Mouse (Mus musculus): ENCODE results near the gene Sun3. TPM values are rescaled to one million over a fixed set of nuclear protein-coding genes. Genes with fewer than 3 reads are reported as not detected.

Sun3 gene
- polyA plus RNA-seq (2015; fragmentation: Nextera tagmentation; extraction: Ambion mirVana): not detected in 2 replicates

- WGBS: 2% methylated on average over 18 of the region's 18 CpGs
- Histone ChIP-seq H3K9ac (replicated peaks) (peak within 1 kb of the TSS; percentile 42), H3K27ac (no peak within 1 kb of the TSS), H3K4me1 (replicated peaks) (peaks cover 6% of the 10 kb centered on the region; the same call in 1 of the 2 replicates), H3K4me2 (replicated peaks) (peak within 1 kb of the TSS; percentile 91), H3K27me3 (peaks cover 25% of the 10 kb centered on the region), H3K9me3 (no peaks in the 10 kb centered on the region), H3K4me3 (replicated peaks) (peak within 1 kb of the TSS; percentile 53), H3K36me3 (no peaks in the 10 kb centered on the region)
- peak; percentile 88 for ATAC-seq
These were observed at the start of gene Sun3 for GRCm38 (mm10) chr11:9048703-9049060. Gene Sun3 (minus strand): TSS chr11:9048991.

GRCm38 (mm10) chr11:9076444-9076843 lies 27.7 kb upstream of the Sun3 start:
- Histone ChIP-seq H3K36me3 (no peaks in the 10 kb centered on the region), H3K27me3 (no peaks in the 10 kb centered on the region), H3K9ac (replicated peaks) (no peak overlapping the region), H3K4me3 (replicated peaks) (no peak overlapping the region), H3K27ac (no peak overlapping the region), H3K9me3 (no peaks in the 10 kb centered on the region), H3K4me1 (replicated peaks) (no peaks in the 10 kb centered on the region), H3K4me2 (replicated peaks) (no peak overlapping the region)
- ATAC-seq: no peak
- WGBS: 90% methylated on average over 3 of the region's 3 CpGs

GRCm38 (mm10) chr11:9060484-9060883 lies 11.7 kb upstream of the Sun3 start:
- Histone ChIP-seq H3K4me2 (replicated peaks) (no peak overlapping the region), H3K27me3 (no peaks in the 10 kb centered on the region), H3K4me3 (replicated peaks) (no peak overlapping the region), H3K27ac (no peak overlapping the region), H3K9ac (replicated peaks) (no peak overlapping the region), H3K36me3 (no peaks in the 10 kb centered on the region), H3K4me1 (replicated peaks) (no peaks in the 10 kb centered on the region), H3K9me3 (no peaks in the 10 kb centered on the region)
- 76% methylated on average over 5 of the region's 5 CpGs for WGBS
- ATAC-seq: no peak

- Histone ChIP-seq H3K4me1 (replicated peaks) (no peaks in the 10 kb centered on the region), H3K27ac (no peak overlapping the region), H3K36me3 (no peaks in the 10 kb centered on the region), H3K9me3 (no peaks in the 10 kb centered on the region), H3K27me3 (no peaks in the 10 kb centered on the region), H3K4me2 (replicated peaks) (no peak overlapping the region), H3K9ac (replicated peaks) (no peak overlapping the region), H3K4me3 (replicated peaks) (no peak overlapping the region)
- ATAC-seq: no peak
- WGBS: 82% methylated on average over 1 of the region's 1 CpGs
These were observed 11.2 kb upstream of the Sun3 start for GRCm38 (mm10) chr11:9060029-9060428.

DNA sequence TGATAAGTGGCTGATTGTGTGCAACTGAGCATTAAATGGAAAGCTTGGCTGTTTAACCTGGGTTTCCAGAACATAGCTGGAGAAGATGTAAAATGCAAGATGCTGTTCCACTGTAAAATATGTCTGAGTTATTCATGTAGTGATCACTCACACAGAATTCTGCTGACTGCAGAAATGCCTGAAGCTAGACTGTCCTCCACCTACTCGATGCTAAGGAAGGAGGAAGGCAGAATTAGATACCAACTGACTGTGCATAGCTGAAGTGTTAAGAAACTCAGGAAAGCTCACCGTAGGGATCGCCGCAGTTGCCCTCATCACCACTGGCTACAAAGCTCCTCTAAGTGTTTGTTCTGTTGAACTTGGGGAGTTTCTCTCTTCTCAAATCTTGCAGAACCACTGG lies 8.9 kb upstream of the Sun3 start:
- no peaks in the 10 kb centered on the region for H3K36me3 ChIP-seq
- no peak overlapping the region for H3K9ac ChIP-seq (replicated peaks)
- no peak overlapping the region for H3K27ac ChIP-seq
- H3K4me2 ChIP-seq (replicated peaks): no peak overlapping the region
- ATAC-seq: no peak
- H3K9me3 ChIP-seq: no peaks in the 10 kb centered on the region
- no peaks in the 10 kb centered on the region for H3K27me3 ChIP-seq
- no peak overlapping the region for H3K4me3 ChIP-seq (replicated peaks)
- no peaks in the 10 kb centered on the region for H3K4me1 ChIP-seq (replicated peaks)
- WGBS: 94% methylated on average over 4 of the region's 4 CpGs

GRCm38 (mm10) chr11:9056937-9057336 lies 8.1 kb upstream of the Sun3 start:
- peaks cover under 1% of the 10 kb centered on the region; the same call in 1 of the 2 replicates for H3K27me3 ChIP-seq
- H3K4me2 ChIP-seq (replicated peaks): no peak overlapping the region
- no peaks in the 10 kb centered on the region for H3K4me1 ChIP-seq (replicated peaks)
- no peak for ATAC-seq
- H3K36me3 ChIP-seq: no peaks in the 10 kb centered on the region
- no peaks in the 10 kb centered on the region for H3K9me3 ChIP-seq
- H3K9ac ChIP-seq (replicated peaks): no peak overlapping the region
- H3K27ac ChIP-seq: no peak overlapping the region
- H3K4me3 ChIP-seq (replicated peaks): no peak overlapping the region
- 86% methylated on average over 2 of the region's 2 CpGs for WGBS

- no peaks in the 10 kb centered on the region for H3K9me3 ChIP-seq
- no peak overlapping the region for H3K4me3 ChIP-seq (replicated peaks)
- no peak overlapping the region for H3K27ac ChIP-seq
- ATAC-seq: no peak
- no peaks in the 10 kb centered on the region for H3K36me3 ChIP-seq
- H3K4me1 ChIP-seq (replicated peaks): peaks cover 6% of the 10 kb centered on the region; the same call in 1 of the 2 replicates
- H3K4me2 ChIP-seq (replicated peaks): no peak overlapping the region
- H3K27me3 ChIP-seq: peaks cover 25% of the 10 kb centered on the region
- H3K9ac ChIP-seq (replicated peaks): no peak overlapping the region
- 84% methylated on average over 2 of the region's 2 CpGs for WGBS
These were observed 3.1 kb upstream of the Sun3 start for GRCm38 (mm10) chr11:9051895-9052294.

DNA sequence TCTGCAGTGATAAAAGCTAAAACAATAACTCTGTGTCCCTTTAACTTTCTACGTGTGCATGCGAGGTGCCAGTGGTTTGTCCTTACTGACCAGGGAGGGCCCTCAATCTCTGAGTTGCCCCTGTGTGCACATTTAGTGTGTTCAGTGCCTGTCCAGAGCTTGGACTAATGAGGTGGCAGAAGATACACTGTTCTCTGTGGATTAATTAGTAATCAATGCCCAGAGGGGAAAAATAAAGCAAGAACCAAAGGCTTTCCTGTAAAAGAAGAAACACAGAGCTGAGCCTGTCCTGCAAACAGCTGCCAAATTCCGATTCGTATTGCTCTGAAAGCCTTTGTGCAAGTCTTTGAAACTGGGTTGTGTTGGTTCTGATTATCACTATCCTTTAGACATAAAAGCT lies 1.4 kb upstream of the Sun3 start:
- H3K9me3 ChIP-seq: no peaks in the 10 kb centered on the region
- peaks cover 25% of the 10 kb centered on the region for H3K27me3 ChIP-seq
- no peak overlapping the region for H3K4me2 ChIP-seq (replicated peaks)
- no peak overlapping the region for H3K9ac ChIP-seq (replicated peaks)
- no peak overlapping the region for H3K27ac ChIP-seq
- no peak overlapping the region for H3K4me3 ChIP-seq (replicated peaks)
- no peak for ATAC-seq
- H3K36me3 ChIP-seq: no peaks in the 10 kb centered on the region
- peaks cover 6% of the 10 kb centered on the region; the same call in 1 of the 2 replicates for H3K4me1 ChIP-seq (replicated peaks)
- WGBS: 78% methylated on average over 4 of the region's 4 CpGs

GRCm38 (mm10) chr11:9048011-9048702 lies 634 bp downstream of the Sun3 start, which contains the start of gene Gm11992:
Gene Gm11992 (plus strand): TSS chr11:9048594.
- Histone ChIP-seq H3K9me3 (no peaks in the 10 kb centered on the region), H3K4me2 (replicated peaks) (peak within 1 kb of the TSS; percentile 91), H3K27ac (no peak within 1 kb of the TSS), H3K4me1 (replicated peaks) (peaks cover 6% of the 10 kb centered on the region; the same call in 1 of the 2 replicates), H3K27me3 (peaks cover 25% of the 10 kb centered on the region), H3K4me3 (replicated peaks) (peak within 1 kb of the TSS; percentile 53), H3K36me3 (no peaks in the 10 kb centered on the region), H3K9ac (replicated peaks) (peak within 1 kb of the TSS; percentile 42)
- 4% methylated on average over 21 of the region's 21 CpGs for WGBS
- peak; percentile 100 for ATAC-seq

GRCm38 (mm10) chr11:9047044-9047443 lies 1.7 kb downstream of the Sun3 start:
- no peak for ATAC-seq
- Histone ChIP-seq H3K4me1 (replicated peaks) (peaks cover 6% of the 10 kb centered on the region; the same call in 1 of the 2 replicates), H3K4me3 (replicated peaks) (no peak overlapping the region), H3K27ac (no peak overlapping the region), H3K27me3 (peaks cover 25% of the 10 kb centered on the region), H3K9me3 (no peaks in the 10 kb centered on the region), H3K4me2 (replicated peaks) (no peak overlapping the region), H3K36me3 (no peaks in the 10 kb centered on the region), H3K9ac (replicated peaks) (no peak overlapping the region)
- WGBS: 81% methylated on average over 5 of the region's 5 CpGs

DNA sequence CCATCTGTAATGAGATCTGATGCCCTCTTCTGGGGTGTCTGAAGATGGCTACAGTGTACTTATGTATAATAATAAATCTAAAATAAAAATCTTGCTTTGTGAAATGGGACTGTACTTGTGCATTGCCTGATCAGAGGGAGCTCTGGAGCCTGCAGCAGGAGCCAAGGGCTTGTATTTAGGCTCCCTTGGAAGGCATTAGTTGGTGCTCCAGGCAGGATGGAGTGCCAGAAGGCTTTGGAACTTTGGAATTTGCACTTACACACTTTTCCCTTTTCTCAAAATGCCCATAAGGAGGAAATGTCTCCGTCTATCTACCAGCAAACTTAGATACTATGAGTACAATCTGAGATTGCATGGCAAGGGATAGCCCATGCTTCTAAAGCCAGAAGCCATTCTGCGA lies 2.2 kb downstream of the Sun3 start:
- 94% methylated on average over 2 of the region's 2 CpGs for WGBS
- peaks cover 21% of the 10 kb centered on the region for H3K27me3 ChIP-seq

DNA sequence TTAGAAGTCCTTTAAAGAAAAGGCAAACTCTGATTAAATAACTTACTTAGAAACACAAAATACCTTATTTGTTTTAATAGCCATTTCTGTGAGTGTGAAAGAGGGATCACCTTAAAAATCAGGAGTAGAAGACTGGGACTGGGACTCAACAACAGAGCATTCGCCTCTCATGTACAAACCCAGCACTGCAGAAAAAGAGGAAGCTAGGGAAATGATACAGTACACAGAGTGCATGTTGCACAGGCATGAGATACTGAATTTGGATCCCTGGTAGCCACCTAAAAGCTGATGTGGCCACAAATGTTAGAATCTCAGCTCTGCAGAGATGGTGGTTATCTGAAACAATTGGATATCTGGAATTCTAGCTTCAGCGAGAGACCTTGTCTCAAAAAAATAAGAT lies 17.3 kb downstream of the Sun3 start:
- WGBS: 94% methylated on average over 2 of the region's 2 CpGs
- Histone ChIP-seq H3K9me3 (no peaks in the 10 kb centered on the region), H3K4me3 (replicated peaks) (no peak overlapping the region), H3K36me3 (no peaks in the 10 kb centered on the region), H3K9ac (replicated peaks) (no peak overlapping the region), H3K4me1 (replicated peaks) (no peaks in the 10 kb centered on the region), H3K27me3 (no peaks in the 10 kb centered on the region), H3K27ac (no peak overlapping the region), H3K4me2 (replicated peaks) (no peak overlapping the region)
- no peak for ATAC-seq

More for the DNA sequence above, 2.2 kb downstream of the Sun3 start:
- Histone ChIP-seq H3K4me1 (replicated peaks) (peaks cover 6% of the 10 kb centered on the region; the same call in 1 of the 2 replicates), H3K9ac (replicated peaks) (no peak overlapping the region), H3K9me3 (no peaks in the 10 kb centered on the region), H3K4me2 (replicated peaks) (no peak overlapping the region), H3K27ac (no peak overlapping the region), H3K4me3 (replicated peaks) (no peak overlapping the region), H3K36me3 (no peaks in the 10 kb centered on the region)
- no peak for ATAC-seq

- WGBS: 77% methylated on average over 3 of the region's 3 CpGs
- no peak for ATAC-seq
These were observed 23.6 kb downstream of the Sun3 start for GRCm38 (mm10) chr11:9025211-9025610.

More at GRCm38 (mm10) chr11:9025211-9025610, 23.6 kb downstream of the Sun3 start:
- Histone ChIP-seq H3K4me3 (replicated peaks) (no peak overlapping the region), H3K36me3 (no peaks in the 10 kb centered on the region), H3K9ac (replicated peaks) (no peak overlapping the region), H3K27me3 (no peaks in the 10 kb centered on the region), H3K27ac (no peak overlapping the region), H3K4me2 (replicated peaks) (no peak overlapping the region), H3K4me1 (replicated peaks) (no peaks in the 10 kb centered on the region), H3K9me3 (no peaks in the 10 kb centered on the region)
